Comparison of ENCODE assay signal across 9 mouse cellular contexts in the genomic region with DNA sequence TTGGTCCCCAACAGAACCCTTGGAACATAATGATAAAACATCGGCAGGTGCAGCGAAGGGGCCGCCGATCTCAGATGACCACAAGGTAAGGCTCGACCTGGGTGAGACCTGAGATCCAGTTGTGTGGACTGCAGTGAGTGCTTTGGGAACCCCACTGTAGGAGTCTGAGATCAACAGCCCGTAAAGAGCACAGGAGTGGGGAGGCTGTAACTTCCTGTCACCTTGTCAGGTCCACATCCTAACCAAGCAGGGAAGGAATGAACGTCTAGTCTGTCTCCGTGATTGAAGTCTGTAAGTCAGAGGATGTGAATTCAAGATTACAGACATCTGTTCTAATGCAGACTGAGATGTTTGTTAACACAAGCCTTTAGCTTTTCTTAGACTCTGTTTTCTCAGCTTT. TPM values are rescaled to one million over a fixed set of nuclear protein-coding genes. Genes with fewer than 3 reads are reported as not detected.
DNase-seq lines count a peak whose midpoint lies in the region; ATAC-seq and TF ChIP-seq lines count a peak whose summit lies in the region.
"Had no signal": no experiment of that assay in that cellular context is flagged by ENCODE, and none has a peak within 500 bp of the region (broad histone marks: within the 10 kb centered on the region; RNA-seq: fewer than 3 reads in every experiment).

No protein-coding gene starts in this region.

- WGBS in heart, adult 2 months = 34% methylated on average over 8 of the region's 8 CpGs
- 56% methylated on average over 8 of the region's 8 CpGs for WGBS in forebrain, embryonic 11.5 days
- WGBS in liver, embryonic 14.5 days (ENCODE audit: insufficient replicate concordance) = 37% methylated on average over 8 of the region's 8 CpGs

- no peak for TF ChIP-seq EP300 in heart, adult 2 months (IDR thresholded peaks at IDR 0.05; ENCODE audit: insufficient read depth, low read depth, low read length)
- TF ChIP-seq EP300 in liver, embryonic 14.5 days (IDR thresholded peaks at IDR 0.05; ENCODE audit: low read depth) = no peak

- H3ac ChIP-seq in C2C12 (ENCODE audit: control insufficient read depth, insufficient read length, low read depth) = peak overlapping the region; percentile 92

- intact Hi-C loops in heart, adult 2 months (cut with DNase I) = loop anchor here (2.0 to 5.0 kb wide), 2 partner anchors 24 to 41 kb away; a partner anchor contains a TSS

- DNase-seq in heart, adult 2 months = no peak
- no peak for DNase-seq in heart, adult 11 months
- DNase-seq in forebrain, embryonic 11.5 days (ENCODE audit: low spot score) = no peak
- no peak for DNase-seq in liver, embryonic 14.5 days (ENCODE audit: low read depth in 3 of 3, low spot score in 3 of 3)
- no peak for DNase-seq in spleen, postnatal 36 days (ENCODE audit: low spot score in 2 of 2)
- no peak for DNase-seq in frontal cortex, postnatal 36 days (ENCODE audit: low spot score in 2 of 2)
- DNase-seq in cerebellum, postnatal 36 days = no peak

- H3K4me1 ChIP-seq in heart, adult 2 months (ENCODE audit: control insufficient read depth, insufficient read depth, low read length) = peaks cover 5% of the 10 kb centered on the region
- peaks cover 11% of the 10 kb centered on the region for H3K4me1 ChIP-seq in forebrain, embryonic 11.5 days (replicated peaks; ENCODE audit: control insufficient read depth, insufficient read depth, low read length)
- H3K4me1 ChIP-seq in liver, embryonic 14.5 days (replicated peaks; ENCODE audit: control insufficient read depth in 2 of 2, insufficient read depth in 2 of 2, low read length in 1 of 2) = peaks cover 10 to 20% of the 10 kb centered on the region in 2 experiments; a peak in 3 of 4 replicates

- H3K4me2 ChIP-seq in forebrain, embryonic 11.5 days (ENCODE audit: low read depth, low read length, severe bottlenecking) = peak overlapping the region; percentile 80
- H3K4me2 ChIP-seq in liver, embryonic 14.5 days (ENCODE audit: low read depth) = peak overlapping the region; percentile 90

- no peak overlapping the region; the same call in 1 of the 2 replicates for H3K27ac ChIP-seq in heart, adult 2 months
- H3K27ac ChIP-seq in forebrain, embryonic 11.5 days (ENCODE audit: low read depth, low read length) = no peak overlapping the region
- H3K27ac ChIP-seq in liver, embryonic 14.5 days = peak overlapping the region; percentile 87

- no peak for ATAC-seq in forebrain, embryonic 11.5 days (replicated peaks; ENCODE audit: low FRiP score)
- peak; percentile 19; the same call in 1 of the 2 replicates for ATAC-seq in liver, embryonic 14.5 days (ENCODE audit: insufficient read depth)

- H3K36me3 ChIP-seq in heart, adult 2 months (ENCODE audit: control insufficient read depth, insufficient read depth, low read length) = no peaks in the 10 kb centered on the region
- peaks cover 24% of the 10 kb centered on the region for H3K36me3 ChIP-seq in C2C12 (ENCODE audit: control insufficient read depth, insufficient read depth)
- H3K36me3 ChIP-seq in forebrain, embryonic 11.5 days (ENCODE audit: control insufficient read depth, insufficient read depth, low read length) = no peaks in the 10 kb centered on the region; the same call in 1 of the 2 replicates
- peaks cover 42% of the 10 kb centered on the region for H3K36me3 ChIP-seq in liver, embryonic 14.5 days (replicated peaks; ENCODE audit: control insufficient read depth, insufficient read depth, low read depth)

- peak overlapping the region; percentile 96 for H3K9ac ChIP-seq in heart, adult 2 months (ENCODE audit: low read depth, low read length)
- H3K9ac ChIP-seq in forebrain, embryonic 11.5 days (ENCODE audit: low read length) = peak overlapping the region; percentile 86
- peak overlapping the region; percentile 98 for H3K9ac ChIP-seq in liver, embryonic 14.5 days (replicated peaks)

- H3K79me2 ChIP-seq in heart, adult 2 months (replicated peaks; ENCODE audit: control insufficient read depth, insufficient read depth, low read length) = peaks cover 6% of the 10 kb centered on the region
- peaks cover 52% of the 10 kb centered on the region for H3K79me2 ChIP-seq in C2C12 (ENCODE audit: control insufficient read depth, insufficient read depth)

- peak overlapping the region; percentile 91 for H3K4me3 ChIP-seq in heart, adult 2 months
- peak overlapping the region; percentile 85 for H3K4me3 ChIP-seq in C2C12 (ENCODE audit: insufficient read depth, poor library complexity, severe bottlenecking)
- peak overlapping the region; percentile 87 for H3K4me3 ChIP-seq in forebrain, embryonic 11.5 days (ENCODE audit: low read depth, low read length)
- H3K4me3 ChIP-seq in liver, embryonic 14.5 days (ENCODE audit: insufficient read depth in 1 of 2, low read depth in 2 of 2, low read length in 2 of 2) = peak overlapping the region; percentile 97 to 99

- no peak for TF ChIP-seq CTCF in heart, adult 2 months (IDR thresholded peaks at IDR 0.05)
- TF ChIP-seq CTCF in C2C12 (IDR thresholded peaks at IDR 0.05; ENCODE audit: control insufficient read depth, insufficient read depth, insufficient read length) = no peak
- TF ChIP-seq CTCF in liver, embryonic 14.5 days (IDR thresholded peaks at IDR 0.05; ENCODE audit: low read depth) = no peak

- no peak for TF ChIP-seq POLR2A in heart, adult 2 months (IDR thresholded peaks at IDR 0.05; ENCODE audit: insufficient read depth, low read depth, low read length)

- no peaks in the 10 kb centered on the region for H3K9me3 ChIP-seq in forebrain, embryonic 11.5 days (ENCODE audit: control insufficient read depth, low read length)
- H3K9me3 ChIP-seq in liver, embryonic 14.5 days (ENCODE audit: control insufficient read depth, low read length) = no peaks in the 10 kb centered on the region

- peaks cover 29% of the 10 kb centered on the region for H3K79me3 ChIP-seq in C2C12 (ENCODE audit: low read depth)

- no peaks in the 10 kb centered on the region for H3K27me3 ChIP-seq in heart, adult 2 months (ENCODE audit: control insufficient read depth, insufficient read depth, low read length)
- H3K27me3 ChIP-seq in C2C12 (ENCODE audit: control insufficient read depth, insufficient read depth, insufficient read length) = no peaks in the 10 kb centered on the region
- H3K27me3 ChIP-seq in forebrain, embryonic 11.5 days (ENCODE audit: control insufficient read depth, insufficient read depth, low read length) = no peaks in the 10 kb centered on the region
- no peaks in the 10 kb centered on the region; the same call in 1 of the 2 replicates for H3K27me3 ChIP-seq in liver, embryonic 14.5 days (ENCODE audit: control insufficient read depth, insufficient read depth, low read length)

TF ChIP-seq in C2C12, 6 proteins besides CTCF, POLR2A, EP300 and RAD21:
- TF ChIP-seq CEBPB (IDR thresholded peaks at IDR 0.05; ENCODE audit: low read depth) (no peak), FOSL1 (IDR thresholded peaks at IDR 0.05; ENCODE audit: insufficient read depth, low read length, poor library complexity, severe bottlenecking) (no peak), MYOG (IDR thresholded peaks at IDR 0.05; ENCODE audit: control insufficient read depth, extremely low read depth, insufficient read length) (no peak)

RNA-seq across cellular contexts. Expression of a gene that starts 0.9 kb away (rescaled TPM):
- total RNA-seq in heart, adult 2 months (2021) = 10 to 100 TPM; 21.8 to 21.9 TPM
- polyA plus RNA-seq in heart, adult 2 months (2012; rRNA removed) = 15.0 and 15.9 TPM in 2 replicates
- polyA plus RNA-seq in C2C12 (2012; fragmentation: generic; extraction: Trizol) = 47.3 TPM
- polyA plus RNA-seq in forebrain, embryonic 11.5 days (2014; fragmentation: Nextera tagmentation; extraction: Ambion mirVana) = 80.3 and 80.4 TPM in 2 replicates
- 16.2 and 26.0 TPM in 2 replicates for polyA plus RNA-seq in liver, embryonic 14.5 days (2012; rRNA removed)
- polyA plus RNA-seq in liver, embryonic 14.5 days (2014; fragmentation: Nextera tagmentation; extraction: Ambion mirVana) = 36.7 and 43.7 TPM in 2 replicates

RNA-seq across cellular contexts. Expression of a gene that starts 1.0 kb away (rescaled TPM):
- not detected for total RNA-seq in heart, adult 2 months (2021)
- 0.31 and 0.50 TPM in 2 replicates for polyA plus RNA-seq in heart, adult 2 months (2012; rRNA removed)
- polyA plus RNA-seq in C2C12 (2012; fragmentation: generic; extraction: Trizol) = 0.13 TPM
- polyA plus RNA-seq in forebrain, embryonic 11.5 days (2014; fragmentation: Nextera tagmentation; extraction: Ambion mirVana) = 0.71 and 0.91 TPM in 2 replicates
- polyA plus RNA-seq in liver, embryonic 14.5 days (2012; rRNA removed) = 1.7 and 1.9 TPM in 2 replicates
- 1.6 and 2.1 TPM in 2 replicates for polyA plus RNA-seq in liver, embryonic 14.5 days (2014; fragmentation: Nextera tagmentation; extraction: Ambion mirVana)

RNA-seq across cellular contexts. Expression of a gene that starts 23.0 kb away (rescaled TPM):
- total RNA-seq in heart, adult 2 months (2021) = 1 to 10 TPM; 1.5 to 4.2 TPM
- polyA plus RNA-seq in heart, adult 2 months (2012; rRNA removed) = 3.0 and 7.3 TPM in 2 replicates
- 279 TPM for polyA plus RNA-seq in C2C12 (2012; fragmentation: generic; extraction: Trizol)
- polyA plus RNA-seq in forebrain, embryonic 11.5 days (2014; fragmentation: Nextera tagmentation; extraction: Ambion mirVana) = 677 and 686 TPM in 2 replicates
- polyA plus RNA-seq in liver, embryonic 14.5 days (2012; rRNA removed) = 459 and 465 TPM in 2 replicates
- 533 and 562 TPM in 2 replicates for polyA plus RNA-seq in liver, embryonic 14.5 days (2014; fragmentation: Nextera tagmentation; extraction: Ambion mirVana)

RNA-seq across cellular contexts. Expression of a gene that starts 31.6 kb away (rescaled TPM):
- not detected for total RNA-seq in heart, adult 2 months (2021)
- polyA plus RNA-seq in heart, adult 2 months (2012; rRNA removed) = not detected in 2 replicates
- not detected for polyA plus RNA-seq in C2C12 (2012; fragmentation: generic; extraction: Trizol)
- not detected in 2 replicates for polyA plus RNA-seq in forebrain, embryonic 11.5 days (2014; fragmentation: Nextera tagmentation; extraction: Ambion mirVana)
- not detected in 2 replicates for polyA plus RNA-seq in liver, embryonic 14.5 days (2012; rRNA removed)
- not detected in 2 replicates for polyA plus RNA-seq in liver, embryonic 14.5 days (2014; fragmentation: Nextera tagmentation; extraction: Ambion mirVana)
- polyA plus RNA-seq: large intestine, adult 2 months had no signal

RNA-seq across cellular contexts. Expression of a gene that starts 33.1 kb away (rescaled TPM):
- total RNA-seq in heart, adult 2 months (2021) = under 1 TPM in 1 of 2 experiments, not detected in 1; 0.50 TPM
- not detected in 2 replicates for polyA plus RNA-seq in heart, adult 2 months (2012; rRNA removed)
- 4.7 TPM for polyA plus RNA-seq in C2C12 (2012; fragmentation: generic; extraction: Trizol)
- not detected in 2 replicates for polyA plus RNA-seq in forebrain, embryonic 11.5 days (2014; fragmentation: Nextera tagmentation; extraction: Ambion mirVana)
- polyA plus RNA-seq in liver, embryonic 14.5 days (2012; rRNA removed) = 0.15 and 0.32 TPM in 2 replicates
- polyA plus RNA-seq in liver, embryonic 14.5 days (2014; fragmentation: Nextera tagmentation; extraction: Ambion mirVana) = 0.44 TPM in 1 of 2 replicates, not detected in the other

Comparison
In these comparisons a context has a peak if more than half of its experiments do, and no peak if none do; other contexts are left out.
1. RNA of a gene that starts 23.0 kb away (polyA plus RNA-seq): 677 to 686 TPM in forebrain, embryonic 11.5 days, 459 to 562 TPM in liver, embryonic 14.5 days and 279 TPM in C2C12 (single experiment); 3.0 to 7.3 TPM in heart, adult 2 months; every median in the first group is over 10 times any median in the second.
2. Peak in every context shown above with its lines, with median percentiles within 50 percentile points of each other: H3K4me3 ChIP-seq and H3K9ac ChIP-seq.